Mouse (Mus musculus) spleen, adult 2 months (tissue): Measurements from ENCODE around the gene Arl13b. TPM values are rescaled to one million over a fixed set of nuclear protein-coding genes. Genes with fewer than 3 reads are reported as not detected.

Experiments
- DNase-seq, 2 experiments: peaks; one replicate each; pipeline versions ENCODE4 v3.0.0 to v3.0.0-alpha.2; 2012 to 2021; ENCODE audit warnings: low spot score in 2 of 2, low read depth in 1 of 2
- H3K27ac ChIP-seq: fragments of 200-500 bp; 2 replicates; pipeline ENCODE4 v1.5.1; 2012; ENCODE audit warnings: low read length, inconsistent platforms; ENCODE audit not compliant: insufficient read depth
- H3K27me3 ChIP-seq: fragments of 200-500 bp; 2 replicates; pipeline ENCODE4 v1.6.1; 2012; ENCODE audit warnings: mild to moderate bottlenecking, moderate library complexity, low read length, inconsistent platforms; ENCODE audit not compliant: control insufficient read depth, insufficient read depth
- H3K36me3 ChIP-seq: fragments of 200-500 bp; 2 replicates; pipeline ENCODE4 v1.6.1; 2012; ENCODE audit warnings: mild to moderate bottlenecking, low read length, inconsistent platforms; ENCODE audit not compliant: control insufficient read depth, insufficient read depth
- H3K4me1 ChIP-seq: fragments of 200-500 bp; 2 replicates; pipeline ENCODE4 v1.6.1; 2011; ENCODE audit warnings: inconsistent platforms; ENCODE audit not compliant: control insufficient read depth, insufficient read depth, insufficient read length
- H3K4me3 ChIP-seq: fragments of 200-500 bp; 2 replicates; pipeline ENCODE4 v1.5.1; 2011; ENCODE audit warnings: mild to moderate bottlenecking, inconsistent platforms; ENCODE audit not compliant: insufficient read depth, insufficient read length; ENCODE audit errors: extremely low read depth
- CTCF ChIP-seq: fragments of 200-500 bp; IDR thresholded peaks from 2 replicates; pipeline ENCODE4 v1.5.1; 2011; ENCODE audit warnings: mild to moderate bottlenecking, inconsistent platforms; ENCODE audit not compliant: insufficient read depth, insufficient read length, insufficient replicate concordance; ENCODE audit errors: extremely low read depth
- POLR2A ChIP-seq: fragments of 200-500 bp; IDR thresholded peaks from 2 replicates; pipeline ENCODE4 v1.6.1; 2011; ENCODE audit warnings: low read depth, low read length, inconsistent platforms
- WGBS: fragments of 180-500 bp; shearing (Covaris S2); methylation state at CpG from one replicate; pipeline ENCODE4 v1.1.7; 2018; 5-methylcytosine and 5-hydroxymethylcytosine counted together
- polyA plus RNA-seq: library from polyadenylated mRNA; depleted of rRNA; stranded (reverse); fragments of >200 nt; gene quantifications from 2 replicates; pipeline ENCODE4 v1.2.3, GENCODE M21; 2012

The Arl13b gene
- polyA plus RNA-seq, 1 experiment = 1.5 TPM

- Histone ChIP-seq H3K4me3 (no peak overlapping the region), H3K36me3 (peaks cover 2% of the 10 kb centered on the region; the same call in 1 of the 2 replicates)
Observed at GRCm38 (mm10) chr16:62799426-62799825, 47.4 kb downstream of the Arl13b start.

GRCm38 (mm10) chr16:62798808-62799207 lies 48.0 kb downstream of the Arl13b start:
- 87% methylated on average over 3 of the region's 3 CpGs for WGBS
- H3K27ac ChIP-seq = no peak overlapping the region
- no peak for TF ChIP-seq CTCF
- no peak for TF ChIP-seq POLR2A

More at GRCm38 (mm10) chr16:62799426-62799825, 47.4 kb downstream of the Arl13b start:
- no peak for DNase-seq
- WGBS = 90% methylated on average over 4 of the region's 4 CpGs
- Histone ChIP-seq H3K27ac (no peak overlapping the region), H3K4me1 (no peaks in the 10 kb centered on the region), H3K27me3 (no peaks in the 10 kb centered on the region)
- TF ChIP-seq POLR2A (no peak), CTCF (no peak)

GRCm38 (mm10) chr16:62796608-62797007 lies 50.2 kb downstream of the Arl13b start:
- no peak overlapping the region for H3K4me3 ChIP-seq
- no peaks in the 10 kb centered on the region for H3K27me3 ChIP-seq
- H3K4me1 ChIP-seq = no peaks in the 10 kb centered on the region
- TF ChIP-seq POLR2A (no peak), CTCF (no peak)
- DNase-seq = no peak
- 71% methylated on average over 1 of the region's 1 CpGs for WGBS
- no peak overlapping the region for H3K27ac ChIP-seq
- H3K36me3 ChIP-seq = no peaks in the 10 kb centered on the region

More at GRCm38 (mm10) chr16:62798808-62799207, 48.0 kb downstream of the Arl13b start:
- Histone ChIP-seq H3K4me3 (no peak overlapping the region), H3K36me3 (peaks cover 2% of the 10 kb centered on the region; the same call in 1 of the 2 replicates), H3K4me1 (no peaks in the 10 kb centered on the region), H3K27me3 (no peaks in the 10 kb centered on the region)
- no peak for DNase-seq

GRCm38 (mm10) chr16:62786621-62787331 lies 60.1 kb downstream of the Arl13b start, which contains the start of gene Nsun3:
Nsun3 (minus strand) TSS chr16:62786818.
- peak; percentile 91 to 97 for DNase-seq
- no peaks in the 10 kb centered on the region; the same call in 1 of the 2 replicates for H3K4me1 ChIP-seq
- 1% methylated on average over 41 of the region's 41 CpGs for WGBS
- no peaks in the 10 kb centered on the region for H3K27me3 ChIP-seq
- peak within 1 kb of the TSS; percentile 93 for H3K27ac ChIP-seq
- peak within 1 kb of the TSS; percentile 97 for H3K4me3 ChIP-seq
- TF ChIP-seq CTCF (no peak), POLR2A (peak; percentile 83)
- no peaks in the 10 kb centered on the region for H3K36me3 ChIP-seq

- Histone ChIP-seq H3K4me3 (no peak overlapping the region), H3K4me1 (no peaks in the 10 kb centered on the region; the same call in 1 of the 2 replicates), H3K27me3 (no peaks in the 10 kb centered on the region), H3K27ac (no peak overlapping the region), H3K36me3 (no peaks in the 10 kb centered on the region)
- TF ChIP-seq POLR2A = no peak
- no peak for TF ChIP-seq CTCF
- peak in 1 of 2 experiments; percentile 7 for DNase-seq
- WGBS = 40% methylated on average over 5 of the region's 5 CpGs
Observed at GRCm38 (mm10) chr16:62782229-62782628, 64.6 kb downstream of the Arl13b start.

- H3K27ac ChIP-seq = no peak overlapping the region
- no peak for TF ChIP-seq POLR2A
- TF ChIP-seq CTCF = no peak
- H3K4me1 ChIP-seq = no peaks in the 10 kb centered on the region
- DNase-seq = no peak
- H3K27me3 ChIP-seq = no peaks in the 10 kb centered on the region
- 92% methylated on average over 10 of the region's 10 CpGs for WGBS
- no peak overlapping the region for H3K4me3 ChIP-seq
- H3K36me3 ChIP-seq = peaks cover 3% of the 10 kb centered on the region
Observed at GRCm38 (mm10) chr16:62778282-62778681, 68.6 kb downstream of the Arl13b start.

GRCm38 (mm10) chr16:62776034-62776433 lies 70.8 kb downstream of the Arl13b start:
- H3K27me3 ChIP-seq = no peaks in the 10 kb centered on the region
- no peak overlapping the region for H3K4me3 ChIP-seq
- peaks cover 9% of the 10 kb centered on the region for H3K36me3 ChIP-seq
- no peak for DNase-seq
- no peak overlapping the region for H3K27ac ChIP-seq
- TF ChIP-seq CTCF = no peak
- TF ChIP-seq POLR2A = no peak
- 94% methylated on average over 11 of the region's 11 CpGs for WGBS
- H3K4me1 ChIP-seq = no peaks in the 10 kb centered on the region
